ENCODE assay signal across 17 mouse cellular contexts in genomic region chr14:14515363-14515762, GRCm38 (mm10).
DNase-seq lines count a peak whose midpoint lies in the region; ATAC-seq lines count a peak whose summit lies in the region.
"Had no signal": no experiment of that assay in that cellular context is flagged by ENCODE, and none has a peak within 500 bp of the region (broad histone marks: within the 10 kb centered on the region; RNA-seq: fewer than 3 reads in every experiment).

No protein-coding gene starts in this region.

- no peaks in the 10 kb centered on the region for H3K27me3 ChIP-seq in heart, embryonic 16.5 days (ENCODE audit: control insufficient read depth, insufficient read depth, low read length)
- H3K27me3 ChIP-seq in heart, embryonic 11.5 days (ENCODE audit: control insufficient read depth, insufficient read depth, low read length), result no peaks in the 10 kb centered on the region
- H3K27me3 ChIP-seq in neural tube, embryonic 12.5 days (replicated peaks), result no peaks in the 10 kb centered on the region
- H3K27me3 ChIP-seq: forebrain, embryonic 15.5 days had no signal

- no peak for DNase-seq in neural tube, embryonic 10.5 days (ENCODE audit: extremely low spot score, low spot score)
- no peak for DNase-seq in natural killer cell, adult 2 months (ENCODE audit: low spot score in 2 of 2)
- DNase-seq in adrenal gland, adult 18-20 months (ENCODE audit: low spot score in 2 of 2), result no peak
- DNase-seq: cerebellum, adult 18-20 months; cerebellum, adult 9-11 months; gastrocnemius, postnatal 36 days; heart, adult 11 months; heart, postnatal 14 days had no signal

- H3K9me3 ChIP-seq in heart, embryonic 16.5 days (replicated peaks; ENCODE audit: control insufficient read depth, low read length), result no peaks in the 10 kb centered on the region
- H3K9me3 ChIP-seq in heart, embryonic 11.5 days (replicated peaks; ENCODE audit: control insufficient read depth, low read length), result no peaks in the 10 kb centered on the region
- no peaks in the 10 kb centered on the region for H3K9me3 ChIP-seq in neural tube, embryonic 12.5 days
- H3K9me3 ChIP-seq: embryonic facial prominence, embryonic 10.5 days; forebrain, embryonic 10.5 days; forebrain, embryonic 15.5 days had no signal

- no peak overlapping the region for H3K9ac ChIP-seq in heart, embryonic 16.5 days (ENCODE audit: low read length)
- no peak overlapping the region for H3K9ac ChIP-seq in heart, embryonic 11.5 days (ENCODE audit: low read depth, low read length)
- no peak overlapping the region for H3K9ac ChIP-seq in neural tube, embryonic 12.5 days
- H3K9ac ChIP-seq: forebrain, embryonic 15.5 days; hindbrain, embryonic 14.5 days had no signal

- no peak overlapping the region for H3K27ac ChIP-seq in heart, embryonic 16.5 days (ENCODE audit: low read length)
- H3K27ac ChIP-seq in heart, embryonic 11.5 days (ENCODE audit: low read depth, low read length), result no peak overlapping the region
- no peak overlapping the region for H3K27ac ChIP-seq in neural tube, embryonic 12.5 days
- H3K27ac ChIP-seq: embryonic facial prominence, embryonic 10.5 days; forebrain, embryonic 10.5 days; forebrain, embryonic 15.5 days; hindbrain, embryonic 10.5 days; hindbrain, embryonic 14.5 days had no signal

- no peaks in the 10 kb centered on the region for H3K4me1 ChIP-seq in heart, embryonic 16.5 days (ENCODE audit: control insufficient read depth, insufficient read depth, low read length)
- H3K4me1 ChIP-seq in heart, embryonic 11.5 days (ENCODE audit: control insufficient read depth, insufficient read depth, low read length), result no peaks in the 10 kb centered on the region
- no peaks in the 10 kb centered on the region for H3K4me1 ChIP-seq in neural tube, embryonic 12.5 days
- H3K4me1 ChIP-seq: embryonic facial prominence, embryonic 10.5 days; forebrain, embryonic 10.5 days; forebrain, embryonic 15.5 days; hindbrain, embryonic 10.5 days had no signal

- H3K4me2 ChIP-seq in heart, embryonic 16.5 days (ENCODE audit: low read depth, low read length), result no peak overlapping the region
- H3K4me2 ChIP-seq in heart, embryonic 11.5 days, result no peak overlapping the region
- H3K4me2 ChIP-seq in neural tube, embryonic 12.5 days (replicated peaks), result no peak overlapping the region
- H3K4me2 ChIP-seq: forebrain, embryonic 15.5 days; hindbrain, embryonic 14.5 days had no signal

- WGBS in heart, embryonic 16.5 days, result 40% methylated on average over 2 of the region's 2 CpGs
- 48% methylated on average over 2 of the region's 2 CpGs for WGBS in heart, embryonic 11.5 days (ENCODE audit: insufficient replicate concordance)
- 72% methylated on average over 2 of the region's 2 CpGs for WGBS in neural tube, embryonic 12.5 days

- H3K4me3 ChIP-seq in heart, embryonic 16.5 days (ENCODE audit: low read length), result no peak overlapping the region
- no peak overlapping the region for H3K4me3 ChIP-seq in heart, embryonic 11.5 days (ENCODE audit: low read depth, low read length)
- H3K4me3 ChIP-seq in neural tube, embryonic 12.5 days, result no peak overlapping the region
- H3K4me3 ChIP-seq: embryonic facial prominence, embryonic 10.5 days; forebrain, embryonic 10.5 days; forebrain, embryonic 15.5 days; hindbrain, embryonic 10.5 days had no signal

- H3K36me3 ChIP-seq in heart, embryonic 16.5 days (ENCODE audit: control insufficient read depth, insufficient read depth), result no peaks in the 10 kb centered on the region
- H3K36me3 ChIP-seq in heart, embryonic 11.5 days (ENCODE audit: control insufficient read depth, insufficient read depth, low read length), result no peaks in the 10 kb centered on the region
- no peaks in the 10 kb centered on the region for H3K36me3 ChIP-seq in neural tube, embryonic 12.5 days
- H3K36me3 ChIP-seq: embryonic facial prominence, embryonic 10.5 days; forebrain, embryonic 10.5 days; forebrain, embryonic 15.5 days; hindbrain, embryonic 10.5 days had no signal

- ATAC-seq in heart, embryonic 16.5 days (replicated peaks; ENCODE audit: extremely low read depth, insufficient read depth, low FRiP score), result 0 out of 2 replicates have a peak, but pooled peaks have one; percentile 28
- ATAC-seq in heart, embryonic 11.5 days (replicated peaks; ENCODE audit: insufficient number of reproducible peaks, low FRiP score, low TSS enrichment), result no peak
- 0 out of 2 replicates have a peak, but pooled peaks have one; percentile 33 for ATAC-seq in neural tube, embryonic 12.5 days (ENCODE audit: low FRiP score, low read depth)
- ATAC-seq in megakaryocyte progenitor cell, adult 5-6 weeks (replicated peaks; ENCODE audit: poor library complexity), result peak; percentile 59
- ATAC-seq: forebrain, embryonic 15.5 days had no signal
